Comparison of ENCODE assay signal across 8 mouse cellular contexts in the genomic region with DNA sequence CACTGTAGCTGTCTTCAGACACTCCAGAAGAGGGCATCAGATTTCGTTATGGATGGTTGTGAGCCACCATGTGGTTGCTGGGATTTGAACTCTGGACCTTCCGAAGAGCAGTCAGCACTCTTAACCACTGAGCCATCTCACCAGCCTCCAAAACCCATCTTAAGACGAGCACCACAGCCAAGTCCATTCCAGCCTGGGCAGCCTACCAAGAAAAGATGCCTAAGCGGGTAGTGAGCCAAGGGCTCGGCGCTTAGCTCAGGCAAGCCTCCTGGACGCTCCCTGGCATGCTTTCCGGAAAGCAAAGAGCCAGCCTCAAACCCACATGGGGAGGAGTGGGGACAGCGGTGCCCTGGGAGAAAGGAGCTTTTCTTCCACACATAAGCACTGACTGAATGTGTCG. TPM values are rescaled to one million over a fixed set of nuclear protein-coding genes. Genes with fewer than 3 reads are reported as not detected.
DNase-seq lines count a peak whose midpoint lies in the region; ATAC-seq and TF ChIP-seq lines count a peak whose summit lies in the region.

No protein-coding gene starts in this region.

- H3K4me2 ChIP-seq in kidney, embryonic 14.5 days (replicated peaks; ENCODE audit: low read depth, low read length): no peak overlapping the region
- no peak overlapping the region for H3K4me2 ChIP-seq in stomach, postnatal 0 days (replicated peaks; ENCODE audit: low read depth)

- no peak for TF ChIP-seq EP300 in stomach, postnatal 0 days (optimal IDR thresholded peaks at IDR 0.05)

- no peak for ATAC-seq in kidney, embryonic 14.5 days (ENCODE audit: low FRiP score, low TSS enrichment)
- ATAC-seq in stomach, postnatal 0 days (ENCODE audit: low FRiP score, low TSS enrichment): no peak
- no peak for ATAC-seq in activated CD4-positive, CD25-positive, alpha-beta regulatory T cell, adult 4 months

- intact Hi-C loops in gastrocnemius, postnatal 36 days (cut with DNase I): loop anchor here (5.0 kb wide), 1 partner anchor 45 kb away; a partner anchor contains a TSS

- TF ChIP-seq CTCF in kidney, adult 2 months (conservative IDR thresholded peaks at IDR 0.05; ENCODE audit: insufficient read depth, insufficient read length, low read depth, low read length): no peak
- TF ChIP-seq CTCF in stomach, postnatal 0 days (IDR thresholded peaks at IDR 0.05; ENCODE audit: low read depth): no peak

- DNase-seq in kidney, adult 2 months: peak; percentile 66
- peak; percentile 76 for DNase-seq in NIH3T3 (ENCODE audit: low read depth)
- peak; percentile 78 for DNase-seq in brain, adult 2 months (ENCODE audit: low read depth, low spot score)
- DNase-seq in gastrocnemius, postnatal 36 days: peak; percentile 41 to 49
- DNase-seq in natural killer cell, adult 2 months (ENCODE audit: low spot score in 2 of 2): no peak
- no peak for DNase-seq in stomach, postnatal 0 days (ENCODE audit: low spot score)

- 74% methylated on average over 10 of the region's 10 CpGs for WGBS in kidney, adult 2 months
- WGBS in kidney, embryonic 14.5 days: 87% methylated on average over 10 of the region's 10 CpGs
- 65% methylated on average over 10 of the region's 10 CpGs for WGBS in stomach, postnatal 0 days

- H3K9me3 ChIP-seq in kidney, embryonic 14.5 days (ENCODE audit: control insufficient read depth, low read length): no peaks in the 10 kb centered on the region
- no peaks in the 10 kb centered on the region for H3K9me3 ChIP-seq in stomach, postnatal 0 days (ENCODE audit: control insufficient read depth, low read length)

- H3K4me3 ChIP-seq in kidney, adult 2 months (ENCODE audit: insufficient read depth, low read depth, low read length): no peak overlapping the region
- H3K4me3 ChIP-seq in kidney, embryonic 14.5 days (ENCODE audit: low read length): no peak overlapping the region
- H3K4me3 ChIP-seq in stomach, postnatal 0 days (ENCODE audit: low read depth, low read length): no peak overlapping the region

- H3K4me1 ChIP-seq in kidney, adult 2 months (ENCODE audit: control insufficient read depth, insufficient read depth, low read length): no peaks in the 10 kb centered on the region
- H3K4me1 ChIP-seq in kidney, embryonic 14.5 days (ENCODE audit: control insufficient read depth, insufficient read depth, low read length): no peaks in the 10 kb centered on the region
- H3K4me1 ChIP-seq in stomach, postnatal 0 days (replicated peaks; ENCODE audit: control insufficient read depth, insufficient read depth): no peaks in the 10 kb centered on the region

- H3K27ac ChIP-seq in kidney, adult 2 months (ENCODE audit: insufficient read depth, low read depth, low read length): no peak overlapping the region
- no peak overlapping the region for H3K27ac ChIP-seq in kidney, embryonic 14.5 days (ENCODE audit: low read depth, low read length)
- H3K27ac ChIP-seq in stomach, postnatal 0 days (replicated peaks): no peak overlapping the region

- H3K36me3 ChIP-seq in kidney, adult 2 months (ENCODE audit: control insufficient read depth, insufficient read depth, low read length): no peaks in the 10 kb centered on the region
- H3K36me3 ChIP-seq in kidney, embryonic 14.5 days (ENCODE audit: control insufficient read depth, insufficient read depth, low read length): no peaks in the 10 kb centered on the region
- H3K36me3 ChIP-seq in stomach, postnatal 0 days (ENCODE audit: control insufficient read depth, insufficient read depth, low read length): no peaks in the 10 kb centered on the region

- H3K9ac ChIP-seq in kidney, embryonic 14.5 days (ENCODE audit: low read depth, low read length): no peak overlapping the region
- no peak overlapping the region for H3K9ac ChIP-seq in stomach, postnatal 0 days (ENCODE audit: low read length)

- H3K27me3 ChIP-seq in kidney, adult 2 months (replicated peaks; ENCODE audit: control insufficient read depth, insufficient read depth, low read length): no peaks in the 10 kb centered on the region
- 0 out of 2 replicates have a peak, but pooled peaks cover 3% of the 10 kb centered on the region for H3K27me3 ChIP-seq in kidney, embryonic 14.5 days (ENCODE audit: control insufficient read depth, insufficient read depth, low read length)
- H3K27me3 ChIP-seq in stomach, postnatal 0 days (ENCODE audit: control insufficient read depth, insufficient read depth, low read length): no peaks in the 10 kb centered on the region

- no peak for TF ChIP-seq POLR2A in kidney, adult 2 months (IDR thresholded peaks at IDR 0.05; ENCODE audit: low read depth, low read length)

RNA-seq across cellular contexts. Expression of a gene that starts 43.0 kb away (rescaled TPM):
- 0.16 and 0.17 TPM in 2 replicates for polyA plus RNA-seq in kidney, adult 2 months (2012; rRNA removed)
- polyA plus RNA-seq in kidney, embryonic 14.5 days (2014; fragmentation: Nextera tagmentation; extraction: Ambion mirVana): not detected in 2 replicates
- total RNA-seq in gastrocnemius, postnatal 36 days (2021): not detected
- polyA plus RNA-seq in stomach, postnatal 0 days (2015; fragmentation: Nextera tagmentation; extraction: Ambion mirVana): not detected in 2 replicates
- not detected for polyA plus RNA-seq in activated CD4-positive, CD25-positive, alpha-beta regulatory T cell, adult 4 months (2017; shearing (Covaris generic))

RNA-seq across cellular contexts. Expression of a gene that starts 45.1 kb away (rescaled TPM):
- 12.2 and 14.9 TPM in 2 replicates for polyA plus RNA-seq in kidney, adult 2 months (2012; rRNA removed)
- polyA plus RNA-seq in kidney, embryonic 14.5 days (2014; fragmentation: Nextera tagmentation; extraction: Ambion mirVana): 12.0 and 12.4 TPM in 2 replicates
- 1 to 10 TPM; 6.1 to 7.6 TPM for total RNA-seq in gastrocnemius, postnatal 36 days (2021)
- polyA plus RNA-seq in stomach, postnatal 0 days (2015; fragmentation: Nextera tagmentation; extraction: Ambion mirVana): 70.7 and 82.0 TPM in 2 replicates
- polyA plus RNA-seq in activated CD4-positive, CD25-positive, alpha-beta regulatory T cell, adult 4 months (2017; shearing (Covaris generic)): not detected

Comparison
In these comparisons a context has a peak if more than half of its experiments do, and no peak if none do; other contexts are left out.
1. DNase-seq: peak in kidney, adult 2 months (single experiment), NIH3T3 (single experiment), brain, adult 2 months (single experiment) and gastrocnemius, postnatal 36 days (2 of 2); none in natural killer cell, adult 2 months (0 of 2) and stomach, postnatal 0 days (single experiment).
2. RNA of a gene that starts 45.1 kb away (polyA plus RNA-seq): 70.7 to 82.0 TPM in stomach, postnatal 0 days, 12.2 to 14.9 TPM in kidney, adult 2 months and 12.0 to 12.4 TPM in kidney, embryonic 14.5 days; not detected in activated CD4-positive, CD25-positive, alpha-beta regulatory T cell, adult 4 months; every median in the first group is over 10 times any median in the second.